ENCODE assay signal across 22 mouse cellular contexts in the genomic region with DNA sequence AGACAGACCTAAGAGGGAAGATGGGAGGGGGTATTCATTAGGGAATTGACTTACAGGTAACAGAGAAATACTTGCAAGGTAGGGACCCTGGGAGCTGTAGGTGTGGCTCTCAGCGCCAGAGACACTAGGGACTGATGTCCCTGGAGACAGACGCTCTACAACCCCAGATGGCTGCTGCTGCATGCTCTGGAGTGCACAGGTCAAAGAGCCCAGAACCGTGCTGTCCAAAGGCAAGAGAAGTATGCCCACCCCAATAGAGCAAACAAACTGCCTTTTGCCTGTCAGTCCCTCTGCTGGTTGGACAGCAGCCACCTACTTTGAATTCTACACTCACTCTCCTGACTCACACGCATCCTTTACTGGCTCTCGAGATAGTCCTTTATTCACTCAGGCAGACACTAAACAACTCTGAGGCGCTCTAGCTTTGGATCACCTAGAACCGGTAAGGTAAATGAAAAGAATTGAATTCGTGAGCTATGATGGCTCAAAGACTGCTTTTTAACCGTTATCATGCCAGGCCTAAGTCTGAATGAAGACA.
DNase-seq lines count a peak whose midpoint lies in the region; ATAC-seq and TF ChIP-seq lines count a peak whose summit lies in the region.
"Had no signal": no experiment of that assay in that cellular context is flagged by ENCODE, and none has a peak within 500 bp of the region (broad histone marks: within the 10 kb centered on the region; RNA-seq: fewer than 3 reads in every experiment).

No protein-coding gene starts in this region.

- H3K9me3 ChIP-seq in forebrain, embryonic 14.5 days (replicated peaks; ENCODE audit: control insufficient read depth, low read length), result no peaks in the 10 kb centered on the region
- H3K9me3 ChIP-seq in forebrain, embryonic 10.5 days, result no peaks in the 10 kb centered on the region
- H3K9me3 ChIP-seq in forebrain, embryonic 16.5 days (ENCODE audit: control insufficient read depth, low read length), result no peaks in the 10 kb centered on the region
- H3K9me3 ChIP-seq: embryonic facial prominence, embryonic 13.5 days; heart, embryonic 15.5 days; limb, embryonic 15.5 days; liver, embryonic 15.5 days; midbrain, embryonic 10.5 days; neural tube, embryonic 12.5 days had no signal

- no peak overlapping the region for H3K4me3 ChIP-seq in forebrain, embryonic 14.5 days (ENCODE audit: low read depth, low read length)
- no peak overlapping the region for H3K4me3 ChIP-seq in forebrain, embryonic 10.5 days
- H3K4me3 ChIP-seq in layer of hippocampus, adult 2 months, result no peak overlapping the region
- H3K4me3 ChIP-seq in forebrain, embryonic 16.5 days (replicated peaks; ENCODE audit: low read length), result no peak overlapping the region
- H3K4me3 ChIP-seq: embryonic facial prominence, embryonic 13.5 days; heart, embryonic 15.5 days; limb, embryonic 15.5 days; liver, embryonic 15.5 days; midbrain, embryonic 10.5 days; neural tube, embryonic 12.5 days had no signal

- DNase-seq in adrenal gland, adult 2 months, result peak; percentile 6
- DNase-seq in adrenal gland, adult 18-20 months (ENCODE audit: low spot score in 2 of 2), result no peak
- no peak for DNase-seq in forebrain, embryonic 14.5 days (ENCODE audit: low spot score)
- no peak for DNase-seq in forebrain, embryonic 10.5 days (ENCODE audit: extremely low spot score, low spot score)
- no peak for DNase-seq in layer of hippocampus, adult 2 months (ENCODE audit: low spot score in 2 of 2)
- DNase-seq in layer of hippocampus, adult 11-12 months (ENCODE audit: low spot score), result no peak
- DNase-seq: adrenal gland, postnatal 36 days; gastrocnemius, postnatal 36 days; heart, postnatal 4 days; layer of hippocampus, postnatal 36 days; thymus, postnatal 25 days had no signal

- 77% methylated on average over 9 of the region's 9 CpGs for WGBS in forebrain, embryonic 14.5 days
- WGBS in forebrain, embryonic 10.5 days, result 83% methylated on average over 9 of the region's 9 CpGs
- WGBS in forebrain, embryonic 16.5 days, result 62% methylated on average over 9 of the region's 9 CpGs

- ATAC-seq in forebrain, embryonic 14.5 days, result 0 out of 2 replicates have a peak, but pooled peaks have one; percentile 23
- ATAC-seq in forebrain, embryonic 16.5 days, result peak; percentile 47; the same call in 1 of the 2 replicates
- ATAC-seq in activated CD4-positive, CD25-positive, alpha-beta regulatory T cell, adult 4 months, result no peak
- ATAC-seq: intestine, embryonic 16.5 days; Patski had no signal

- no peaks in the 10 kb centered on the region for H3K36me3 ChIP-seq in forebrain, embryonic 14.5 days (ENCODE audit: control insufficient read depth, insufficient read depth, low read length)
- H3K36me3 ChIP-seq in forebrain, embryonic 10.5 days (replicated peaks), result no peaks in the 10 kb centered on the region
- H3K36me3 ChIP-seq in forebrain, embryonic 16.5 days (ENCODE audit: control insufficient read depth, insufficient read depth), result no peaks in the 10 kb centered on the region
- H3K36me3 ChIP-seq: embryonic facial prominence, embryonic 13.5 days; heart, embryonic 15.5 days; limb, embryonic 15.5 days; liver, embryonic 15.5 days; midbrain, embryonic 10.5 days; neural tube, embryonic 12.5 days had no signal

- peak; percentile 38; the same call in 1 of the 2 replicates for TF ChIP-seq CTCF in layer of hippocampus, adult 2 months (conservative IDR thresholded peaks at IDR 0.05)

- no peaks in the 10 kb centered on the region for H3K27me3 ChIP-seq in forebrain, embryonic 14.5 days (replicated peaks; ENCODE audit: control insufficient read depth, insufficient read depth, low read length)
- no peaks in the 10 kb centered on the region for H3K27me3 ChIP-seq in forebrain, embryonic 10.5 days (ENCODE audit: poor library complexity, severe bottlenecking)
- H3K27me3 ChIP-seq in forebrain, embryonic 16.5 days (replicated peaks; ENCODE audit: control insufficient read depth, insufficient read depth, low read length), result no peaks in the 10 kb centered on the region
- H3K27me3 ChIP-seq: embryonic facial prominence, embryonic 13.5 days; heart, embryonic 15.5 days; limb, embryonic 15.5 days; liver, embryonic 15.5 days; neural tube, embryonic 12.5 days; Patski had no signal

- no peaks in the 10 kb centered on the region for H3K4me1 ChIP-seq in forebrain, embryonic 14.5 days (ENCODE audit: control insufficient read depth, insufficient read depth, low read length)
- H3K4me1 ChIP-seq in forebrain, embryonic 10.5 days, result no peaks in the 10 kb centered on the region
- 0 out of 2 replicates have a peak, but pooled peaks cover 5% of the 10 kb centered on the region for H3K4me1 ChIP-seq in forebrain, embryonic 16.5 days (replicated peaks; ENCODE audit: control insufficient read depth, insufficient read depth, low read length)
- H3K4me1 ChIP-seq: embryonic facial prominence, embryonic 13.5 days; heart, embryonic 15.5 days; limb, embryonic 15.5 days; liver, embryonic 15.5 days; midbrain, embryonic 10.5 days; neural tube, embryonic 12.5 days had no signal

- no peak overlapping the region for H3K4me2 ChIP-seq in forebrain, embryonic 14.5 days (ENCODE audit: low read length)
- H3K4me2 ChIP-seq in forebrain, embryonic 16.5 days (ENCODE audit: low read length), result no peak overlapping the region
- H3K4me2 ChIP-seq: embryonic facial prominence, embryonic 13.5 days; heart, embryonic 15.5 days; limb, embryonic 15.5 days; liver, embryonic 15.5 days; neural tube, embryonic 12.5 days had no signal

- no peak overlapping the region for H3K9ac ChIP-seq in forebrain, embryonic 14.5 days (ENCODE audit: low read length)
- H3K9ac ChIP-seq in forebrain, embryonic 16.5 days (replicated peaks; ENCODE audit: low read depth, low read length), result no peak overlapping the region
- H3K9ac ChIP-seq: embryonic facial prominence, embryonic 13.5 days; heart, embryonic 15.5 days; limb, embryonic 15.5 days; liver, embryonic 15.5 days; neural tube, embryonic 12.5 days had no signal

- H3K27ac ChIP-seq in forebrain, embryonic 14.5 days (ENCODE audit: low read depth, low read length), result no peak overlapping the region
- no peak overlapping the region for H3K27ac ChIP-seq in forebrain, embryonic 10.5 days
- peak overlapping the region; percentile 58 for H3K27ac ChIP-seq in layer of hippocampus, adult 2 months
- H3K27ac ChIP-seq in forebrain, embryonic 16.5 days (ENCODE audit: low read length), result no peak overlapping the region
- H3K27ac ChIP-seq: embryonic facial prominence, embryonic 13.5 days; heart, embryonic 15.5 days; limb, embryonic 15.5 days; liver, embryonic 15.5 days; macrophage; midbrain, embryonic 10.5 days; neural tube, embryonic 12.5 days had no signal
